Mouse (Mus musculus): ENCODE results near the gene Fam210b.

DNA sequence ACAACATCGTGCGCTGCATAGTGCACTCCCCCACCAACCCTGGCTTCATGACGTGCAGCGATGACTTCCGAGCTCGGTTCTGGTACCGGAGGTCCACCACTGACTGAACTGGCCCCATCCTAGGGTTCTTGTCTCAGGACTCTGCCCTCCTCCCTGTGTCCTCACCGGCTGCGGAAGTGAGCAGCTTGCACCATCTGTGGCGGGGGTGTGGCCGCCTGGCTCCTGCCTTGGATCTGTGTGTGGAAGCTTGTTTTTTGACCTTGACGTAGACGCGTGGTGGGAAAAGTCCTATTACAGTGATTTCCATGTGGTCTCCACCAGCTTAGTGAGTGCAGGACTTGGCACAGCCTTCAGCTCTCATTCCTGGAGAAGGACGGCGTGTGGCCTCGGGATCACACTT, 35.1 kb downstream of the Fam210b start:
- TF ChIP-seq CTCF (IDR thresholded peaks at IDR 0.05; ENCODE audit: low read depth, low read length), result no peak
- no peak for TF ChIP-seq POLR2AphosphoS5 (IDR thresholded peaks at IDR 0.05; ENCODE audit: insufficient replicate concordance, low read depth, low read length)
- TF ChIP-seq GATA1 (IDR thresholded peaks at IDR 0.05; ENCODE audit: borderline replicate concordance, low read length), result no peak
